Comparison of ENCODE assay signal across 27 mouse cellular contexts in the genomic region with DNA sequence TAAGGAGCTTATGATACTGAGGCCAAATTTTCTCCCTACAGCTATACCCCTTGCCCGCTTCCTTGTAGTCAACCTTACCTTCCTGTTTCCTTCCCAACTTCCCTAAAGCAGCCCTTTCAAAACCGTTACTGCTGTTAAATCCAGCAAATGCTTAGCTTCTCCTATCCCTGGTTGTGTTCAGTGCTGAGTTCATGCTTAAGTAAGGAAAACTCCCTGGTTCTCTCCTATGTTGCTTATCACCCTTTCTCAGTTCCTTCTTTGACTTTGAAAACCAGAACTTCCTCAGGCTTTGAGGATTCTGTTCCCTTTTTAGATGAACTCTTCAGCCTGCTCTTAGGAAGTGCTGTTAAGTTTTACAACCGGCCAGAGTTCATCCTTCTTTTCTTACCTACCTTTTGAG. TPM values are rescaled to one million over a fixed set of nuclear protein-coding genes. Genes with fewer than 3 reads are reported as not detected.
DNase-seq lines count a peak whose midpoint lies in the region; ATAC-seq and TF ChIP-seq lines count a peak whose summit lies in the region.
"Had no signal": no experiment of that assay in that cellular context is flagged by ENCODE, and none has a peak within 500 bp of the region (broad histone marks: within the 10 kb centered on the region; RNA-seq: fewer than 3 reads in every experiment).

No protein-coding gene starts in this region.

- no peaks in the 10 kb centered on the region for H3K9me3 ChIP-seq in liver, embryonic 12.5 days (replicated peaks)
- H3K9me3 ChIP-seq in MEL (replicated peaks; ENCODE audit: insufficient read depth, low read length), result no peaks in the 10 kb centered on the region
- H3K9me3 ChIP-seq: heart, embryonic 12.5 days; limb, embryonic 12.5 days had no signal

- no peak overlapping the region for H3K4me3 ChIP-seq in liver, adult 2 months (ENCODE audit: insufficient read depth, low read depth, low read length)
- no peak overlapping the region for H3K4me3 ChIP-seq in liver, embryonic 12.5 days
- H3K4me3 ChIP-seq in MEL (ENCODE audit: control insufficient read depth in 1 of 2, insufficient read depth in 1 of 2, low read depth in 2 of 2, low read length in 2 of 2), result no peak overlapping the region
- H3K4me3 ChIP-seq: heart, embryonic 12.5 days; limb, embryonic 12.5 days; megakaryocyte, embryonic 14.5 days had no signal

- 70% methylated on average over 3 of the region's 3 CpGs for WGBS in liver, adult 2 months
- WGBS in liver, embryonic 12.5 days (ENCODE audit: insufficient replicate concordance), result 19% methylated on average over 3 of the region's 3 CpGs

- peaks cover 5% of the 10 kb centered on the region for H3K4me1 ChIP-seq in liver, adult 2 months (ENCODE audit: control insufficient read depth, insufficient read depth, low read length)
- H3K4me1 ChIP-seq in liver, embryonic 12.5 days, result no peaks in the 10 kb centered on the region
- H3K4me1 ChIP-seq in MEL (ENCODE audit: control insufficient read depth in 1 of 2, insufficient read depth in 2 of 2, low read length in 2 of 2), result peaks cover 0 to 2% of the 10 kb centered on the region in 2 experiments; a peak in 1 of 4 replicates
- H3K4me1 ChIP-seq: heart, embryonic 12.5 days had no signal

- no peaks in the 10 kb centered on the region for H3K79me2 ChIP-seq in liver, adult 2 months (ENCODE audit: control insufficient read depth, insufficient read depth, low read length)
- no peaks in the 10 kb centered on the region for H3K79me2 ChIP-seq in MEL (ENCODE audit: control insufficient read depth, insufficient read depth, low read length, poor library complexity)

- peak; percentile 53 for DNase-seq in liver, adult 2 months (ENCODE audit: extremely low read depth, low read depth, low spot score)
- peak; percentile 47 for DNase-seq in MEL (ENCODE audit: low read depth, low spot score)
- no peak for DNase-seq in thymus, postnatal 0 days (ENCODE audit: low spot score)
- DNase-seq: adrenal gland, postnatal 10 days; cerebellum, adult 11 months; cerebellum, postnatal 10 days; embryo, embryonic 11 days; forebrain, postnatal 0 days; heart, postnatal 14 days; lung, adult 2 months; retina, postnatal 1 day had no signal

- TF ChIP-seq POLR2A in liver, adult 2 months (IDR thresholded peaks at IDR 0.05; ENCODE audit: extremely low read depth, insufficient read depth, low read length), result no peak
- TF ChIP-seq POLR2A in MEL (IDR thresholded peaks at IDR 0.05; ENCODE audit: control insufficient read depth in 1 of 2, insufficient read depth in 1 of 2, low read depth in 1 of 2, low read length in 2 of 2, poor library complexity in 1 of 2), result no peak

- H3K9ac ChIP-seq in liver, adult 2 months (ENCODE audit: low read depth, low read length), result no peak overlapping the region
- no peak overlapping the region for H3K9ac ChIP-seq in liver, embryonic 12.5 days
- H3K9ac ChIP-seq in MEL (ENCODE audit: control insufficient read depth, low read depth, low read length, poor library complexity, severe bottlenecking), result no peak overlapping the region
- H3K9ac ChIP-seq: forebrain, postnatal 0 days; heart, embryonic 12.5 days; hindbrain, embryonic 14.5 days; limb, embryonic 12.5 days had no signal

- H3K4me2 ChIP-seq in liver, embryonic 12.5 days, result no peak overlapping the region
- H3K4me2 ChIP-seq: heart, embryonic 12.5 days; hindbrain, embryonic 14.5 days; limb, embryonic 12.5 days had no signal

- no peak for TF ChIP-seq RAD21 in MEL (IDR thresholded peaks at IDR 0.05; ENCODE audit: low read depth, low read length)

- no peak for ATAC-seq in liver, embryonic 12.5 days
- ATAC-seq in hematopoietic stem cell, adult 5-6 weeks (replicated peaks in 1 of 2; ENCODE audit: insufficient read depth in 1 of 2, low FRiP score in 2 of 2, low TSS enrichment in 1 of 2, low read depth in 1 of 2, poor library complexity in 2 of 2, severe bottlenecking in 2 of 2), result peak; percentile 55 to 71; a peak in 3 of 4 replicates
- ATAC-seq in neutrophil, adult 5-6 weeks (ENCODE audit: extremely low read depth, insufficient number of reproducible peaks, low FRiP score, poor library complexity, severe bottlenecking), result peak; percentile 23; the same call in 1 of the 2 replicates
- no peak for ATAC-seq in erythroblast, adult 5-6 weeks (replicated peaks; ENCODE audit: low FRiP score, poor library complexity, severe bottlenecking)
- ATAC-seq: forebrain, postnatal 0 days; midbrain, embryonic 16.5 days; Patski had no signal

- peak; percentile 15 to 38; a peak in 2 of 4 replicates for TF ChIP-seq EP300 in MEL (IDR thresholded peaks at IDR 0.05; ENCODE audit: low read depth in 1 of 2, low read length in 2 of 2)

- H3K27ac ChIP-seq in liver, adult 2 months (replicated peaks; ENCODE audit: insufficient read depth, low read depth, low read length), result no peak overlapping the region
- no peak overlapping the region for H3K27ac ChIP-seq in liver, embryonic 12.5 days
- no peak overlapping the region for H3K27ac ChIP-seq in MEL (ENCODE audit: control insufficient read depth, low read depth, low read length)
- H3K27ac ChIP-seq: hindbrain, embryonic 14.5 days; limb, embryonic 12.5 days had no signal

- no peaks in the 10 kb centered on the region for H3K36me3 ChIP-seq in liver, adult 2 months (ENCODE audit: control insufficient read depth, insufficient read depth, low read length)
- H3K36me3 ChIP-seq in liver, embryonic 12.5 days, result no peaks in the 10 kb centered on the region
- H3K36me3 ChIP-seq in MEL (ENCODE audit: control insufficient read depth in 1 of 2, insufficient read depth in 2 of 2, low read length in 2 of 2), result peaks cover 0 to 5% of the 10 kb centered on the region in 2 experiments; a peak in 2 of 4 replicates
- H3K36me3 ChIP-seq: heart, embryonic 12.5 days; limb, embryonic 12.5 days had no signal

- TF ChIP-seq CTCF in liver, adult 2 months (IDR thresholded peaks at IDR 0.05; ENCODE audit: low read depth, low read length), result no peak
- TF ChIP-seq CTCF in MEL (IDR thresholded peaks at IDR 0.05 in 2 of 3, conservative IDR thresholded peaks at IDR 0.05 in 1 of 3; ENCODE audit: control insufficient read depth in 1 of 3, insufficient read depth in 1 of 3, low read depth in 2 of 3, low read length in 3 of 3, poor library complexity in 1 of 3, severe bottlenecking in 1 of 3), result no peak

- H3K27me3 ChIP-seq in liver, adult 2 months (ENCODE audit: control insufficient read depth, insufficient read depth, low read length), result no peaks in the 10 kb centered on the region
- H3K27me3 ChIP-seq in liver, embryonic 12.5 days (replicated peaks), result no peaks in the 10 kb centered on the region
- no peaks in the 10 kb centered on the region for H3K27me3 ChIP-seq in MEL (ENCODE audit: control insufficient read depth in 1 of 2, insufficient read depth in 2 of 2, low read length in 2 of 2)
- H3K27me3 ChIP-seq: heart, embryonic 12.5 days; limb, embryonic 12.5 days; megakaryocyte, embryonic 14.5 days; Patski had no signal

TF ChIP-seq in MEL, 35 proteins besides CTCF, POLR2A, EP300 and RAD21:
- TF ChIP-seq ZC3H11A (IDR thresholded peaks at IDR 0.05; ENCODE audit: low read depth, low read length) (no peak), E2F4 (IDR thresholded peaks at IDR 0.05; ENCODE audit: borderline replicate concordance, low read depth, low read length) (no peak), MYC (IDR thresholded peaks at IDR 0.05; ENCODE audit: low read depth, low read length) (no peak), ZMIZ1 (IDR thresholded peaks at IDR 0.05; ENCODE audit: low read depth, low read length) (no peak), GATA1 (IDR thresholded peaks at IDR 0.05; ENCODE audit: low read depth, low read length) (no peak), MEF2A (IDR thresholded peaks at IDR 0.05; ENCODE audit: extremely low read depth, insufficient replicate concordance, low read depth, low read length, poor library complexity, severe bottlenecking) (no peak), ELF1 (IDR thresholded peaks at IDR 0.05; ENCODE audit: low read depth, low read length) (no peak), MYB (IDR thresholded peaks at IDR 0.05; ENCODE audit: low read depth, low read length) (no peak), KAT2A (conservative IDR thresholded peaks at IDR 0.05; ENCODE audit: low read depth, low read length) (no peak), ZNF384 (IDR thresholded peaks at IDR 0.05; ENCODE audit: low read depth, low read length) (no peak), MAX (IDR thresholded peaks at IDR 0.05; ENCODE audit: low read length) (no peak)
TF ChIP-seq in MEL: peak in this region for 0.

RNA-seq across cellular contexts. Expression of a gene that starts 4.1 kb away (rescaled TPM):
- total RNA-seq in liver, adult 2 months (2014; rRNA removed), result not detected in 2 replicates
- not detected in 2 replicates for polyA plus RNA-seq in liver, adult 2 months (2012; rRNA removed)
- not detected in 2 replicates for polyA plus RNA-seq in liver, embryonic 12.5 days (2016; fragmentation: Nextera tagmentation; extraction: Ambion mirVana)
- total RNA-seq in MEL (2012; rRNA removed), result not detected in 2 replicates
- not detected for polyA plus RNA-seq in MEL (2012; ENCODE audit: insufficient read depth in 1 of 2, insufficient read length in 2 of 2, low read depth in 1 of 2, low replicate concordance in 2 of 2, missing spikeins in 1 of 2)
- total RNA-seq in hematopoietic stem cell, adult 5-6 weeks (2017), result not detected in 2 replicates
- not detected in 2 replicates for total RNA-seq in neutrophil, adult 5-6 weeks (2017)
- polyA plus RNA-seq in thymus, postnatal 0 days (2015; fragmentation: Nextera tagmentation; extraction: Ambion mirVana), result 0.31 TPM in 1 of 2 replicates, not detected in the other
- total RNA-seq in erythroblast, adult 5-6 weeks (2015; ENCODE audit: low replicate concordance), result not detected in 2 replicates
- total RNA-seq in erythroblast, adult 5-6 weeks (2017; ENCODE audit: low replicate concordance), result not detected in 2 replicates
- total RNA-seq: adrenal gland, postnatal 10 days; forebrain, postnatal 0 days; gastrocnemius, postnatal 4 days; layer of hippocampus, postnatal 14 days had no signal
- polyA plus RNA-seq: C2C12; forebrain, postnatal 0 days; intestine, embryonic 14.5 days; kidney, embryonic 16.5 days; lung, adult 2 months; Patski; small intestine, adult 2 months had no signal

RNA-seq across cellular contexts. Expression of a gene that starts 14.5 kb away (rescaled TPM):
- total RNA-seq in liver, adult 2 months (2014; rRNA removed), result 26.5 and 27.4 TPM in 2 replicates
- 11.8 and 14.5 TPM in 2 replicates for polyA plus RNA-seq in liver, adult 2 months (2012; rRNA removed)
- 21.6 and 22.1 TPM in 2 replicates for polyA plus RNA-seq in liver, embryonic 12.5 days (2016; fragmentation: Nextera tagmentation; extraction: Ambion mirVana)
- total RNA-seq in MEL (2012; rRNA removed), result 15.1 and 22.2 TPM in 2 replicates
- 10 to 100 TPM; 20.4 to 30.6 TPM for polyA plus RNA-seq in MEL (2012; ENCODE audit: insufficient read depth in 1 of 2, insufficient read length in 2 of 2, low read depth in 1 of 2, low replicate concordance in 2 of 2, missing spikeins in 1 of 2)
- 87.2 and 129 TPM in 2 replicates for total RNA-seq in hematopoietic stem cell, adult 5-6 weeks (2017)
- 150 and 156 TPM in 2 replicates for total RNA-seq in neutrophil, adult 5-6 weeks (2017)
- 19.6 and 24.7 TPM in 2 replicates for polyA plus RNA-seq in thymus, postnatal 0 days (2015; fragmentation: Nextera tagmentation; extraction: Ambion mirVana)
- total RNA-seq in erythroblast, adult 5-6 weeks (2015; ENCODE audit: low replicate concordance), result 27.5 and 42.6 TPM in 2 replicates
- total RNA-seq in erythroblast, adult 5-6 weeks (2017; ENCODE audit: low replicate concordance), result 15.9 and 37.7 TPM in 2 replicates

Comparison
In these comparisons a context has a peak if more than half of its experiments do, and no peak if none do; other contexts are left out.
1. ATAC-seq: peak in hematopoietic stem cell, adult 5-6 weeks (2 of 2) and neutrophil, adult 5-6 weeks (single experiment); none in liver, embryonic 12.5 days (single experiment) and erythroblast, adult 5-6 weeks (single experiment).